Mouse (Mus musculus): Measurements from ENCODE around the gene Ap1b1. TPM values are rescaled to one million over a fixed set of nuclear protein-coding genes. Genes with fewer than 3 reads are reported as not detected.
"Not testable (repeated sequence)": the region's sequence is repeated elsewhere in the genome, so short reads cannot be mapped to it uniquely, and the experiment has no call there.

Gene Ap1b1
- polyA plus RNA-seq, 1 experiment from 2014 or later, result 65.3 TPM

DNA sequence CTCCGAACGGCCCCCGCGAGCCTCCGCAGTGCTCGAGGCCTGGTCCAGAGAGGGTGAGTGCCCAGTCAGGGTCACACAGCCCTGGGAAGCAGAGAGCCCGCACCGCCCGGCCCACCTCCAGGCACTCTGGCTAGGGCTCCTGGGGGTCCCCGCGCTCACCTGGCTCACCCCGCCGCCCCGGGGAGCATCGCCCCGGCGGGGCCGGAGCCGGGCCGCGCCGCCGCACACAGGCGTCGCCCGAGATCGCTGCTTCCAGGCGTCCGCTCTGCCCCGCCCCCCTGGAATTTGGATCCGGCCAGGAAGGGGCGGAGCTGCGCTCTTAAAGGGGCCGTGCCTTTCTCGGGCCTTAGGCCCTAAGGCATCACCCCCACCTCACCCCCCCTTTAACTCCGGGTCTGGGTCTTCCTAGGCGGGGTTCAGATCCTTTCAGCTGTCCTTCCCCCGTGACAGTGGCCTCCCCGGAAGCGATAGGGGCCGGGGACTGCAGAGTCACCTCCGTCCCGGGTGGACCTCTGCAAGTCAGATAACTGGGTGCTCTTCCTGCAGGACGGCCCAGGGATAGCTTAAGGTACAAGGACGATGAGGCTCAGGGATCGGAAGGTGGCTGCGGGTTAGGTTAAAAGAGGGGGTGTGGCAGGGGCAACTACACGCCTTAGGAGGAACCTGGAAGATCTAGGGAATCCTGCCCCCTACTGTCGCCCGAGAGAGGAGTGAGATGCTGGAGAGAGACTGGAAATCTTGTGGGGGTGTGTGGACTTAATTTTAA, 78.6 kb downstream of the Ap1b1 start, which contains the start of gene Gas2l1:
Gene Gas2l1 (minus strand): TSS at position 272 of the 766 bp plus-strand sequence.
- Histone ChIP-seq H3K9me3 (replicated peaks) (no peaks in the 10 kb centered on the region), H3K27ac (peak within 1 kb of the TSS; percentile 83), H3K4me1 (peaks cover 49% of the 10 kb centered on the region), H3K4me3 (replicated peaks) (peak within 1 kb of the TSS; percentile 87), H3K9ac (peak within 1 kb of the TSS; percentile 75), H3K36me3 (peaks cover 31% of the 10 kb centered on the region), H3K27me3 (peaks cover 38% of the 10 kb centered on the region), H3K4me2 (peak within 1 kb of the TSS; percentile 87)
- ATAC-seq (replicated peaks; ENCODE audit: low FRiP score), result peak; percentile 81
- under 1% methylated on average over 48 of the region's 50 CpGs for WGBS

DNA sequence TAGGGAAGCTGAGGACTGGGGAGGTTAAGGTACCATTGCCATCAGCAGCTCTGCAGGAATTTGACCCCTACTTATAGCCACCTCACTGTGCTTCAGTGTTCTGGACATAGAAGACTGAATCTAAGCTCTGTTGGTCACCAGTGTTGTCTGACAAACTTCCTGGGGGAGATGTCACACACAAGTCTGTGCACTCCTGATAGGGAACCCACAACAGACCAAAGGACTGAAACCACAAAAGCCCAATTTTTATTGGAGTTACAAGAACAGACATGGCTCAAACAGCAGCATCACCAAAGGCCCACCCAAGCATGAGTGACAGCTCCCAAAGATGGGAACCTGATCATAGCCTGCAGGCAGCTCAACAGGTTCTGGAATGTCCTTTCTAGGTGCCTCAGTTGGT, 80.4 kb downstream of the Ap1b1 start:
- Histone ChIP-seq H3K4me3 (replicated peaks) (no peak overlapping the region), H3K9ac (no peak overlapping the region), H3K27ac (no peak overlapping the region), H3K4me1 (peaks cover 34% of the 10 kb centered on the region), H3K9me3 (replicated peaks) (no peaks in the 10 kb centered on the region), H3K4me2 (no peak overlapping the region), H3K36me3 (peaks cover 47% of the 10 kb centered on the region), H3K27me3 (peaks cover 20% of the 10 kb centered on the region)
- ATAC-seq (replicated peaks; ENCODE audit: low FRiP score), result no peak

DNA sequence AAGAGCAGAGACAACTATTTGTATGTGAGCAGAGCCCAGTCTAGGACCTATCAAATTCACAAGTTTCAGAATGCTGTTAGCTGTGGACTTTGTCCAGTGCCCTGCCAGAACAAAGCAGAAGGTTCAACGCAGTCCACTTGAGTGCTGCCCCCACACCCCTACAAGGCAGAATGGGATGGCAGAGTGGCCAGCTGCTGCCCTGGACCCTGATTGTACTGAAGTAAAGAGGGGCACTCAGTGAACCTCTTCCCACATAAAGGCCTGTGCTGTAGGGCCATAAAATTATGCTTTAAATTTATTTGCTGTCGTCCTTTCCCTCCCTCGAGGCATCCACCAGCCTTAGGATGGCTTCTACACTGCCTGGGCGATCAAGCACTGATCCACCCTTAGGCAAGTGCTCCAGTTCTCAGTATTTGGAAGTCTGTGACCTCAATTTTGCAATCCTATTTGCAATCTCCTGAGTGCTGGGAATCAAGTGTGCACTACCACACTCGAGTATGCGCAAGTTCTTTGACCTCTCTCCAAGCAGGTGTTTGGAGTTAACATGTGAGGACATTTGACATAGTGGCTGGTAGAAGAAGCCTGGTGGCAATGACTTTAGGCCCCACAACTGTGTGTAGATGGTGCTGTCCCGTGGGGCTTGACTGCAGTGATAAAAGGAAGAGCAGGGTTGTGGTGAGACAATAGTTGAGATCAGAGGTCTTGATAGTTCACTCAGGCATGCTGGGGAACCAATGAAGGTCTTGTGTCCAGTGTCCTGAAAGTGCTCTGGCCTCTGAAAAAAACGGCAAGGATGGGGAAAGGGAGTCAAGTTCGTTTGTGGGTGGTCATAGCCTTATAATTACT, 81.7 kb downstream of the Ap1b1 start:
- ATAC-seq (replicated peaks; ENCODE audit: low FRiP score), result no peak
- H3K27me3 ChIP-seq, result peaks cover 7% of the 10 kb centered on the region

DNA sequence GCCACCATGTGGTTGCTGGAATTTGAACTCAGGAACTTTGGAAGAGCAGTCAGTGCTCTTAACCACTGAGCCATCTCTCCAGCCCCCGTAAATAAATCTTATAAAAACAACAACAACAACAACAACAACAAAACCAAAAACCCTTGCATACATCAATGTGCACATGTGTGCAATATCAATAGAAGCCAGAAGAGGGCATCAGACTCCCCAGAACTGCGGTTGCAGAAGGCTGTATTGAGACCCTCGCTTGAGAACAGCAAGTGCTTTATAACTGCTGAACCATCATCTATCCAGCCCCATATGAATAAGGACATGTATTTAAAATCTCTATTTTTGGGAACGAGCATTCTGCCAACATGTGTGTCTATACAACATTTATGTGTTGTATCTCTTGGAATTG, 88.3 kb downstream of the Ap1b1 start:
- Histone ChIP-seq H3K4me2 (no peak overlapping the region), H3K27me3 (no peaks in the 10 kb centered on the region), H3K4me1 (no peaks in the 10 kb centered on the region), H3K27ac (no peak overlapping the region), H3K4me3 (replicated peaks) (no peak overlapping the region), H3K9me3 (replicated peaks) (no peaks in the 10 kb centered on the region), H3K36me3 (peaks cover 89% of the 10 kb centered on the region), H3K9ac (no peak overlapping the region)
- no peak for ATAC-seq (replicated peaks; ENCODE audit: low FRiP score)
- 74% methylated on average over 4 of the region's 4 CpGs for WGBS

More for the DNA sequence above, 81.7 kb downstream of the Ap1b1 start:
- Histone ChIP-seq H3K9ac (no peak overlapping the region), H3K9me3 (replicated peaks) (no peaks in the 10 kb centered on the region), H3K36me3 (peaks cover 59% of the 10 kb centered on the region), H3K27ac (no peak overlapping the region), H3K4me2 (no peak overlapping the region), H3K4me1 (peaks cover 21% of the 10 kb centered on the region), H3K4me3 (replicated peaks) (no peak overlapping the region)
- WGBS, result 76% methylated on average over 9 of the region's 9 CpGs

DNA sequence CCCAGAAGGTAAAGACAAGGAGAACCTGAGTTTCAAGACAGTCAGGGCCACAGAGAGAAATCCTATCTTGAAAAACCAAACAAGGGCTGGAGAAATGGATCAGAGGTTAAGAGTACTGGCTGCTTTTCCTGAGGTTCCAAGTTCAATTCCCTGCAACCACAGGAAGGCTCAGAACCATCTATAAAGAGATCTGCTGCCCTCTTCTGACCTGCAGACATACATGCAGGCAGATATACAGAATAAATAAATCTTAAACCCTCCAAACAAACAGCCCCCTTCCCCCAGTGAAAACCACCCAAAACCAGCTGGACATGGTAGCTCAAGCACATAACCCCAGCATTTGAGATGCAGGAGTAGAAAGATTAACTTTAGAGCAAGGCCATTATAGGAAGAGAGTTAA, 89.1 kb downstream of the Ap1b1 start:
- Histone ChIP-seq H3K4me1 (no peaks in the 10 kb centered on the region), H3K27me3 (no peaks in the 10 kb centered on the region), H3K4me3 (replicated peaks) (no peak overlapping the region), H3K36me3 (peaks cover 89% of the 10 kb centered on the region), H3K4me2 (no peak overlapping the region), H3K9me3 (replicated peaks) (no peaks in the 10 kb centered on the region), H3K9ac (no peak overlapping the region), H3K27ac (no peak overlapping the region)
- no peak for ATAC-seq (replicated peaks; ENCODE audit: low FRiP score)

DNA sequence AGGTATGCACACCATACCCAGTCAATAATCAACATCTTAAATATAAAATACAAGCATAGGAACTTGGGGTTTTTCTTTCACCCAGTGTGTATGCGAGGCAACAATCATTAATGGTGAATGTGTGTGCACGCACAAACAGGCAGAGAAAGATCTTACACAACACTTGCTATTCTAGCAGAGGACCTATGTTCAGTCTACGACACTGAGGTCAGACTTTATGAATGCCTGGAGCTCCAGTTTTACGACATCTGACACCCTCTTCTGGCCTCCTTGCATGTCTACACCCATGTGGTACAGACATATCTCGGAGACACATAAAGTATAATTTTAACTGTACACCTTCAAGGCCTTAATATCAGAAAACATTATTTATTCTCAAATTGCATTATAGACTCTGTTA, 90.2 kb downstream of the Ap1b1 start:
- H3K27ac ChIP-seq; H3K9me3 ChIP-seq (replicated peaks); H3K9ac ChIP-seq; ATAC-seq (replicated peaks; ENCODE audit: low FRiP score); H3K27me3 ChIP-seq; H3K4me1 ChIP-seq; H3K4me3 ChIP-seq (replicated peaks); H3K4me2 ChIP-seq: not testable (repeated sequence)
- H3K36me3 ChIP-seq, result peaks cover 85% of the 10 kb centered on the region
- 77% methylated on average over 4 of the region's 5 CpGs for WGBS

DNA sequence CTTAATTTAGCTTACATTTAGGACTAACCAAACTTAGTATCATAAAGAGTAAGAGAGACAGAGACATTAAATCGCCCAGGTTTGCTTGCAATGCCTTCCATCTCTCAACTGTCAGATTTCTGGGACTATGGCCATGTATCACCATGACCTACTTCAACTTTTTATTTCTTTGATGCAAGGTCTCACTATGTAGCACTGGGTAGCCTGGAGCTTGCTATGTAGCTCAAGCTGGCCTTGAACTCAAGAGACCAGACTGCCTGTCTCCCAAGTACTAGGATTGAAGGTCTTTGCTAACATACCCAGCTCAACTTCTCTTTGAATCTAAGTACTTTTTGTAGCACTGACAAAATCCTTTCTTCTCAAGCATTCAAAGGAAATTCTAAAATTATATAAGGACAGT, 102.5 kb downstream of the Ap1b1 start:
- Histone ChIP-seq H3K4me3 (replicated peaks) (no peak overlapping the region), H3K27me3 (no peaks in the 10 kb centered on the region), H3K4me1 (peaks cover 21% of the 10 kb centered on the region), H3K9me3 (replicated peaks) (no peaks in the 10 kb centered on the region), H3K27ac (no peak overlapping the region), H3K36me3 (peaks cover 89% of the 10 kb centered on the region), H3K4me2 (no peak overlapping the region), H3K9ac (no peak overlapping the region)
- WGBS, result 91% methylated on average over 1 of the region's 1 CpGs
- no peak for ATAC-seq (replicated peaks; ENCODE audit: low FRiP score)

DNA sequence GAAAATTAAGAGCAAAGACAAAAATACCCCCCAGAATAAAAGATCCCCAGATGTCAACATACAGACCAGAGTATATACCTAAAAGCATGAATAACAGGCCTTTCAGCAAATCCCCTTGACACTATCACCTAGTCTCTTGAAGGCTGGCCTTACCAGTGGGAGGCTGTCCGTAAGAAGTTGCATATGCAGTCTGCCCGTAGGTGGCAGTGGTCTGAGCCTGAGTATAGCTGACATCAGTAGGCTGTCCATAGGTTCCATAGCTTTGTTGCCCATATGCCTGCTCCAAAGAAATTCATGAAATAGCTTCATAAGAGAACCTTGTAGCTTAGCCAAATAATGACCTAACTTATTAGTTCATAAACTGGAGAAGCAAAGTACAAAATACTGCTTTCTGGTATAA, 105.1 kb downstream of the Ap1b1 start:
- Histone ChIP-seq H3K4me1 (peaks cover 33% of the 10 kb centered on the region), H3K9me3 (replicated peaks) (no peaks in the 10 kb centered on the region), H3K27me3 (no peaks in the 10 kb centered on the region), H3K9ac (no peak overlapping the region), H3K27ac (no peak overlapping the region), H3K4me3 (replicated peaks) (no peak overlapping the region), H3K4me2 (no peak overlapping the region), H3K36me3 (peaks cover 63% of the 10 kb centered on the region)
- ATAC-seq (replicated peaks; ENCODE audit: low FRiP score), result no peak
- 62% methylated on average over 2 of the region's 2 CpGs for WGBS

Small RNA genes lying within 50 kb of the gene (microRNA-seq; reads per million reads assigned to microRNA genes)
- 0.44 reads per million for gene Gm47296

Other genes with a start within 250 kb of the Ap1b1 start
- 0.10 and 0.17 TPM in 2 replicates for gene Cabp7, start 240.0 kb upstream of the Ap1b1 start, polyA plus RNA-seq (2015; fragmentation: Nextera tagmentation; extraction: Ambion mirVana)
- gene Nf2, start 137.3 kb upstream of the Ap1b1 start, polyA plus RNA-seq (2015; fragmentation: Nextera tagmentation; extraction: Ambion mirVana), result 49.8 and 53.2 TPM in 2 replicates
- gene Nipsnap1, start 112.9 kb upstream of the Ap1b1 start, polyA plus RNA-seq (2015; fragmentation: Nextera tagmentation; extraction: Ambion mirVana), result 78.4 and 81.4 TPM in 2 replicates
- 36.0 and 39.7 TPM in 2 replicates for gene Thoc5, start 91.5 kb upstream of the Ap1b1 start, polyA plus RNA-seq (2015; fragmentation: Nextera tagmentation; extraction: Ambion mirVana)
- gene Nefh, start 38.8 kb upstream of the Ap1b1 start, polyA plus RNA-seq (2015; fragmentation: Nextera tagmentation; extraction: Ambion mirVana), result 0.31 and 0.57 TPM in 2 replicates
- gene Rasl10a, start 71.3 kb downstream of the Ap1b1 start, polyA plus RNA-seq (2015; fragmentation: Nextera tagmentation; extraction: Ambion mirVana), result 2.8 and 4.2 TPM in 2 replicates
- 33.1 and 34.6 TPM in 2 replicates for gene Gas2l1, start 78.5 kb downstream of the Ap1b1 start, polyA plus RNA-seq (2015; fragmentation: Nextera tagmentation; extraction: Ambion mirVana)
- gene Rhbdd3, start 112.1 kb downstream of the Ap1b1 start, polyA plus RNA-seq (2015; fragmentation: Nextera tagmentation; extraction: Ambion mirVana), result 26.4 and 31.9 TPM in 2 replicates
- gene Ewsr1, start 112.4 kb downstream of the Ap1b1 start, polyA plus RNA-seq (2015; fragmentation: Nextera tagmentation; extraction: Ambion mirVana), result 788 and 840 TPM in 2 replicates
- 190 and 191 TPM in 2 replicates for gene Emid1, start 165.4 kb downstream of the Ap1b1 start, polyA plus RNA-seq (2015; fragmentation: Nextera tagmentation; extraction: Ambion mirVana)

All from kidney, embryonic 15.5 days (tissue).